Mouse (Mus musculus) CH12.LX (cell line): Measurements from ENCODE around the gene Dnajb1. TPM values are rescaled to one million over a fixed set of nuclear protein-coding genes. Genes with fewer than 3 reads are reported as not detected.

Experiments used
- DNase-seq: peaks from one replicate; pipeline ENCODE4 v3.0.0-alpha.2; 2013; ENCODE audit errors: extremely low read depth
- H3K27ac ChIP-seq: 2 replicates; pipeline ENCODE4 v1.5.1; 2012; ENCODE audit warnings: low read depth, mild to moderate bottlenecking, control low read depth, moderate library complexity; ENCODE audit not compliant: insufficient read depth
- H3K27me3 ChIP-seq: replicated peaks from 2 replicates; pipeline ENCODE3; 2012; ENCODE audit warnings: inconsistent platforms
- H3K36me3 ChIP-seq, 2 experiments: replicated peaks in 1 of 2; 2 replicates each; pipeline versions ENCODE3 to v1.6.1; 2012; ENCODE audit warnings: inconsistent platforms in 1 of 2, low read length in 1 of 2, mild to moderate bottlenecking in 1 of 2, mixed read lengths in 1 of 2, moderate library complexity in 1 of 2; ENCODE audit not compliant: control insufficient read depth in 1 of 2, insufficient read depth in 1 of 2
- H3K4me1 ChIP-seq, 2 experiments: 2 replicates each; pipeline ENCODE4 v1.6.1; 2012; ENCODE audit warnings: inconsistent platforms in 1 of 2, moderate library complexity in 1 of 2; ENCODE audit not compliant: insufficient read depth in 2 of 2, control insufficient read depth in 1 of 2
- H3K4me2 ChIP-seq: 2 replicates; pipeline ENCODE4 v1.6.1; 2012; ENCODE audit warnings: low read depth, mild to moderate bottlenecking, control low read depth; ENCODE audit not compliant: poor library complexity, insufficient read depth, severe bottlenecking
- H3K4me3 ChIP-seq, 3 experiments: fragments of 150-350 bp in 1 of 3; sonication (generic) in 1 of 3; replicated peaks in 1 of 3; 2 replicates each; pipeline versions ENCODE3 to v1.5.1; 2011 to 2012; ENCODE audit warnings: low read depth in 2 of 3, low read length in 2 of 3, mild to moderate bottlenecking in 2 of 3, moderate library complexity in 2 of 3, control low read depth in 1 of 3, improper control_type of control experiment in 1 of 3, inconsistent platforms in 1 of 3, mixed read lengths in 1 of 3; ENCODE audit not compliant: poor library complexity in 1 of 3
- H3K79me2 ChIP-seq: replicated peaks from 2 replicates; pipeline ENCODE4 v1.6.1; 2012; ENCODE audit warnings: mild to moderate bottlenecking, moderate library complexity; ENCODE audit not compliant: control insufficient read depth, poor library complexity, insufficient read depth, severe bottlenecking; ENCODE audit errors: extremely low read depth
- H3K9ac ChIP-seq: 2 replicates; pipeline ENCODE4 v1.6.1; 2012; ENCODE audit warnings: low read depth, mild to moderate bottlenecking, control low read depth, moderate library complexity; ENCODE audit not compliant: insufficient read depth
- H3K9me3 ChIP-seq: replicated peaks from 2 replicates; pipeline ENCODE3; 2012; ENCODE audit warnings: low read length, inconsistent platforms, mixed read lengths
- BHLHE40 ChIP-seq: IDR thresholded peaks from 2 replicates; pipeline ENCODE4 v1.6.1; 2011; ENCODE audit warnings: mild to moderate bottlenecking, low read depth, low read length, improper control_type of control experiment
- CHD1 ChIP-seq: IDR thresholded peaks from 2 replicates; pipeline ENCODE4 v1.6.1; 2012; ENCODE audit warnings: low read depth, low read length, improper control_type of control experiment, inconsistent platforms
- CHD2 ChIP-seq: IDR thresholded peaks from 2 replicates; pipeline ENCODE4 v1.6.1; 2011; ENCODE audit warnings: low read length, improper control_type of control experiment
- CTCF ChIP-seq, 2 experiments: IDR thresholded peaks in 1 of 2; conservative IDR thresholded peaks in 1 of 2; 2 replicates each; pipeline ENCODE4 v1.5.1; 2011 to 2012; ENCODE audit warnings: low read depth in 2 of 2, low read length in 2 of 2, improper control_type of control experiment in 1 of 2, inconsistent platforms in 1 of 2, mild to moderate bottlenecking in 1 of 2, moderate library complexity in 1 of 2
- ELF1 ChIP-seq: IDR thresholded peaks from 2 replicates; pipeline ENCODE4 v1.6.1; 2014; ENCODE audit warnings: low read depth, mild to moderate bottlenecking, inconsistent platforms, low read length, improper control_type of control experiment
- EP300 ChIP-seq: IDR thresholded peaks from 2 replicates; pipeline ENCODE4 v1.6.1; 2011; ENCODE audit warnings: low read length, improper control_type of control experiment
- JUN ChIP-seq: IDR thresholded peaks from 2 replicates; pipeline ENCODE4 v1.6.1; 2011; ENCODE audit warnings: low read depth, mild to moderate bottlenecking, low read length, improper control_type of control experiment, moderate library complexity; ENCODE audit not compliant: insufficient read depth
- JUND ChIP-seq: conservative IDR thresholded peaks from 2 replicates; pipeline ENCODE4 v1.6.1; 2011; ENCODE audit warnings: low read depth, low read length, improper control_type of control experiment
- KAT2A ChIP-seq: IDR thresholded peaks from 2 replicates; pipeline ENCODE4 v1.6.1; 2012; ENCODE audit warnings: low read length, improper control_type of control experiment, inconsistent platforms; ENCODE audit not compliant: insufficient replicate concordance
- MAX ChIP-seq: IDR thresholded peaks from 2 replicates; pipeline ENCODE4 v1.6.1; 2011; ENCODE audit warnings: low read length, improper control_type of control experiment
- MEF2A ChIP-seq: IDR thresholded peaks from 2 replicates; pipeline ENCODE4 v1.6.1; 2014; ENCODE audit warnings: low read depth, mild to moderate bottlenecking, inconsistent platforms, low read length, improper control_type of control experiment, borderline replicate concordance
- MXI1 ChIP-seq: IDR thresholded peaks from 2 replicates; pipeline ENCODE4 v1.6.1; 2011; ENCODE audit warnings: mild to moderate bottlenecking, low read depth, low read length, improper control_type of control experiment
- MYC ChIP-seq: IDR thresholded peaks from 2 replicates; pipeline ENCODE4 v1.6.1; 2011; ENCODE audit warnings: low read depth, mild to moderate bottlenecking, improper control_type of control experiment, low read length
- NELFE ChIP-seq: IDR thresholded peaks from 2 replicates; pipeline ENCODE4 v1.6.1; 2011; ENCODE audit warnings: low read depth, low read length, improper control_type of control experiment
- PAX5 ChIP-seq: IDR thresholded peaks from 2 replicates; pipeline ENCODE4 v1.6.1; 2012; ENCODE audit warnings: low read length, inconsistent platforms, mixed read lengths
- POLR2A ChIP-seq: IDR thresholded peaks from 2 replicates; pipeline ENCODE4 v1.6.1; 2011; ENCODE audit warnings: low read depth, mild to moderate bottlenecking, improper control_type of control experiment, low read length
- TBP ChIP-seq: conservative IDR thresholded peaks from 2 replicates; pipeline ENCODE4 v1.6.1; 2011; ENCODE audit warnings: low read depth, low read length, improper control_type of control experiment
- TCF12 ChIP-seq: IDR thresholded peaks from 2 replicates; pipeline ENCODE4 v1.6.1; 2014; ENCODE audit warnings: low read depth, mild to moderate bottlenecking, inconsistent platforms, low read length, improper control_type of control experiment
- USF1 ChIP-seq: IDR thresholded peaks from 2 replicates; pipeline ENCODE4 v1.6.1; 2014; ENCODE audit warnings: low read depth, mild to moderate bottlenecking, inconsistent platforms, low read length, improper control_type of control experiment
- USF2 ChIP-seq: conservative IDR thresholded peaks from 2 replicates; pipeline ENCODE4 v1.6.1; 2011; ENCODE audit warnings: low read depth, low read length, improper control_type of control experiment
- ZC3H11A ChIP-seq: IDR thresholded peaks from 2 replicates; pipeline ENCODE4 v1.6.1; 2012; ENCODE audit warnings: low read depth, mild to moderate bottlenecking, inconsistent platforms, low read length, improper control_type of control experiment
- ZKSCAN1 ChIP-seq: IDR thresholded peaks from 2 replicates; pipeline ENCODE4 v1.6.1; 2012; ENCODE audit warnings: low read depth, inconsistent platforms, low read length, improper control_type of control experiment, borderline replicate concordance
- ZMIZ1 ChIP-seq: IDR thresholded peaks from 2 replicates; pipeline ENCODE4 v1.6.1; 2012; ENCODE audit warnings: low read depth, mild to moderate bottlenecking, inconsistent platforms, low read length, improper control_type of control experiment
- ZNF384 ChIP-seq: IDR thresholded peaks from 2 replicates; pipeline ENCODE4 v1.6.1; 2012; ENCODE audit warnings: low read depth, low read length, improper control_type of control experiment, inconsistent platforms
- dilution Hi-C: fragments of 300-500 bp; cut with MboI; formaldehyde crosslinking; loops from 2 replicates; pipeline ENCODE4 v1.14.3; 2020; ENCODE audit warnings: low sequenced_read_pairs; ENCODE audit not compliant: extremely low pct_unique_long_range_greater_than_20kb, extremely low pct_ligation_motif_present
- in situ Hi-C: fragments of 300-500 bp; cut with MboI; formaldehyde crosslinking; loops from 3 replicates; pipeline ENCODE4 v1.14.3; 2019; ENCODE audit warnings: low sequenced_read_pairs, low pct_ligation_motif_present, low pct_unique_long_range_greater_than_20kb, mixed read lengths
- polyA plus RNA-seq: library from polyadenylated mRNA; unstranded; fragments of >175 nt; gene quantifications from 2 replicates; pipeline ENCODE4 v1.2.1, GENCODE M21; 2012; ENCODE audit warnings: low read depth; ENCODE audit not compliant: insufficient read length
- total RNA-seq, 2 experiments: library from RNA; depleted of rRNA; stranded (reverse); fragments of 300-350 nt in 1 of 2; fragments of >200 nt in 1 of 2; gene quantifications; 2 replicates each; pipeline ENCODE4 v1.2.3; 2012 to 2014

Gene Dnajb1
- total and polyA plus RNA-seq, 3 experiments: 24.9 to 30.9 (median 30.7) TPM

DNA sequence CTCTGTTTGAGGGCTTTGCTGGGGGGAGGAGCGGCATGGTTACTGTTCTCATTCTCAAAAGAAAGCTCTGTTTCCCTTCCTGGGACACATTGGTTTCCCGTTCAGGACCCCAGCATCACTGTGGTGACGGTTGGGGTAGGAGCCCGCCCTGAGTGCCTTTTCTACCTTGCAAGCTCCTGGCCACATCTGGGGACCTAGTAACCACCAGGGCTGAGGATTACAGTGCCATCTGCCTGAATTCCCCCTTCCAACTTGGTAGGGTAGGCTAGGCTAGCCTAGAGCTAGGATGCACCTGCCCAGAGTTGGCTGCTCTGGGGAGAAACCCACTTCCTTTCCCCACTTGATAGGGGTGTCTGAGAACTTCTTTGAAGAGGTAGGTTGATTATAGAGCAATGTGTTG lies 3.9 kb downstream of the Dnajb1 start:
- no peak overlapping the region for H3K27ac ChIP-seq
- DNase-seq: no peak
- TF ChIP-seq MXI1 (no peak), USF2 (no peak), CHD1 (no peak), ZKSCAN1 (no peak), TBP (no peak), EP300 (no peak), ZMIZ1 (no peak), MEF2A (no peak), NELFE (no peak)
- TF ChIP-seq, all 38 proteins: peak for 0
- Histone ChIP-seq H3K4me1 (peaks cover 3 to 33% of the 10 kb centered on the region in 2 experiments), H3K36me3 (peaks cover 32 to 43% of the 10 kb centered on the region in 2 experiments), H3K4me2 (no peak overlapping the region), H3K79me2 (peaks cover 23% of the 10 kb centered on the region), H3K9me3 (no peaks in the 10 kb centered on the region), H3K27me3 (no peaks in the 10 kb centered on the region), H3K4me3 (no peak overlapping the region), H3K9ac (no peak overlapping the region)
- in situ Hi-C loops (no loop called here), dilution Hi-C loops (no loop called here)

DNA sequence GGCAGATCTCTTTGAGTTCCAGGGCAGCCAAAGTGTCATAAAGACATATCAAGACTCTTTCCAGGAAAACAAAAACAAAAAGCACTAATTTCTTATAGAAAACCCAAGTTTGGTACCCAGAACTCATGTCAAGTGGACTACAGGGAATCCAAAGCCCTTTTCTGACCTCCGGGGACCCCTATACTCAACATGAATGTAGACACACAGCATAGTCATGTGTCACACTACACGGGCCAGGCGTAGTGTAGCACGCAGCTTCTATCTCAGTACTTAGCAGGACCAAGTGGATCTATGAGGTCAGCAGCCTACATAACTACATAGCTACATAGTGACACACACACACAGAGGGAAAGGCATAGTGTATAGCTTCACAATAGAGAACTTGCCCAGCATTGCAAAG lies 5.7 kb downstream of the Dnajb1 start:
- no peak overlapping the region for H3K4me2 ChIP-seq
- dilution Hi-C loops: no loop called here
- no peak overlapping the region for H3K27ac ChIP-seq
- no peak for TF ChIP-seq BHLHE40
- TF ChIP-seq CHD1: no peak
- no peak for TF ChIP-seq CHD2
- no peak for TF ChIP-seq TCF12
- no peak for TF ChIP-seq ZNF384
- no peak for TF ChIP-seq POLR2A
- no peak for TF ChIP-seq NELFE
- TF ChIP-seq ELF1: no peak
- no peak for TF ChIP-seq CTCF (conservative IDR thresholded peaks at IDR 0.05 in 1 of 2, IDR thresholded peaks at IDR 0.05 in 1 of 2; ENCODE audit: low read depth in 2 of 2, low read length in 2 of 2)
- TF ChIP-seq ZC3H11A: no peak
- TF ChIP-seq MEF2A: no peak
- no peak for TF ChIP-seq JUND
- no peak for TF ChIP-seq TBP
- TF ChIP-seq MAX: no peak
- no peak for TF ChIP-seq USF1
- no peak for TF ChIP-seq KAT2A
- TF ChIP-seq MYC: no peak
- no peak for TF ChIP-seq USF2
- TF ChIP-seq JUN: no peak
- TF ChIP-seq PAX5: no peak
- TF ChIP-seq, all 38 proteins: peak for 0
- DNase-seq: no peak
- Histone ChIP-seq H3K27me3 (no peaks in the 10 kb centered on the region), H3K9ac (no peak overlapping the region), H3K4me3 (no peak overlapping the region), H3K4me1 (peaks cover 3 to 29% of the 10 kb centered on the region in 2 experiments; a peak in 3 of 4 replicates), H3K36me3 (peaks cover 32 to 43% of the 10 kb centered on the region in 2 experiments), H3K9me3 (peaks cover 2% of the 10 kb centered on the region), H3K79me2 (peaks cover 20% of the 10 kb centered on the region)
- in situ Hi-C loops: no loop called here
